Mouse (Mus musculus): ENCODE measurements at regions not wholly inside any gene's neighbourhood (a gene's known extent, or its start where the extent isn't known, plus 50 kb on each side); places are given as distances from the start of the nearest gene placed in this dataset.
"Not testable (repeated sequence)": the region's sequence is repeated elsewhere in the genome, so short reads cannot be mapped to it uniquely, and the experiment has no call there.

GRCm38 (mm10) chr4:131148042-131148747, 204.0 kb downstream of the Matn1 start:
- ATAC-seq (ENCODE audit: insufficient number of reproducible peaks, low FRiP score, low TSS enrichment) = peak; percentile 41; the same call in 1 of the 2 replicates

GRCm38 (mm10) chr4:131149466-131149865, 205.3 kb downstream of the Matn1 start:
- ATAC-seq (ENCODE audit: insufficient number of reproducible peaks, low FRiP score, low TSS enrichment) = no peak

- peak; percentile 66 for ATAC-seq (ENCODE audit: insufficient number of reproducible peaks, low FRiP score, low TSS enrichment)
Measured at GRCm38 (mm10) chr4:131159712-131160111, 215.5 kb downstream of the Matn1 start.

- 0 out of 2 replicates have a peak, but pooled peaks have one; percentile 13 for ATAC-seq (ENCODE audit: insufficient number of reproducible peaks, low FRiP score, low TSS enrichment)
Measured at GRCm38 (mm10) chr4:131160135-131160534, 215.9 kb downstream of the Matn1 start.

- ATAC-seq (ENCODE audit: insufficient number of reproducible peaks, low FRiP score, low TSS enrichment) = no peak
Measured at GRCm38 (mm10) chr4:131161501-131161900, 217.3 kb downstream of the Matn1 start.

- no peak for ATAC-seq (ENCODE audit: insufficient number of reproducible peaks, low FRiP score, low TSS enrichment)
Measured at GRCm38 (mm10) chr4:131163782-131164315, 219.7 kb downstream of the Matn1 start.

- ATAC-seq (ENCODE audit: insufficient number of reproducible peaks, low FRiP score, low TSS enrichment) = no peak; the same call in 1 of the 2 replicates
Measured at GRCm38 (mm10) chr4:131166574-131167270, 222.5 kb downstream of the Matn1 start.

GRCm38 (mm10) chr4:131167921-131168320, 223.7 kb downstream of the Matn1 start:
- ATAC-seq (ENCODE audit: insufficient number of reproducible peaks, low FRiP score, low TSS enrichment) = no peak

- ATAC-seq (ENCODE audit: insufficient number of reproducible peaks, low FRiP score, low TSS enrichment) = no peak
Measured at GRCm38 (mm10) chr4:131173783-131174460, 229.7 kb downstream of the Matn1 start.

GRCm38 (mm10) chr4:131176701-131177100, 232.5 kb downstream of the Matn1 start:
- ATAC-seq (ENCODE audit: insufficient number of reproducible peaks, low FRiP score, low TSS enrichment) = no peak

- ATAC-seq (ENCODE audit: insufficient number of reproducible peaks, low FRiP score, low TSS enrichment) = no peak
Measured at GRCm38 (mm10) chr4:131177889-131178288, 233.7 kb downstream of the Matn1 start.

GRCm38 (mm10) chr4:131178642-131179041, 234.5 kb downstream of the Matn1 start:
- not testable (repeated sequence) for ATAC-seq (ENCODE audit: insufficient number of reproducible peaks, low FRiP score, low TSS enrichment)

- ATAC-seq (ENCODE audit: insufficient number of reproducible peaks, low FRiP score, low TSS enrichment) = 0 out of 2 replicates have a peak, but pooled peaks have one; percentile 41
Measured at GRCm38 (mm10) chr4:131188066-131188465, 243.9 kb downstream of the Matn1 start.

- peak; percentile 49; the same call in 1 of the 2 replicates for ATAC-seq (ENCODE audit: insufficient number of reproducible peaks, low FRiP score, low TSS enrichment)
Measured at GRCm38 (mm10) chr4:131191106-131191880, 247.1 kb downstream of the Matn1 start.

GRCm38 (mm10) chr4:131193900-131194419, 249.8 kb downstream of the Matn1 start:
- no peak for ATAC-seq (ENCODE audit: insufficient number of reproducible peaks, low FRiP score, low TSS enrichment)

- no peak for ATAC-seq (ENCODE audit: insufficient number of reproducible peaks, low FRiP score, low TSS enrichment)
Measured at GRCm38 (mm10) chr4:131196147-131196546, 252.0 kb downstream of the Matn1 start.

GRCm38 (mm10) chr4:131203721-131204120, 259.5 kb downstream of the Matn1 start:
- no peak for ATAC-seq (ENCODE audit: insufficient number of reproducible peaks, low FRiP score, low TSS enrichment)

- ATAC-seq (ENCODE audit: insufficient number of reproducible peaks, low FRiP score, low TSS enrichment) = no peak
Measured at GRCm38 (mm10) chr4:131204722-131205121, 260.5 kb downstream of the Matn1 start.

- ATAC-seq (ENCODE audit: insufficient number of reproducible peaks, low FRiP score, low TSS enrichment) = peak; percentile 6; the same call in 1 of the 2 replicates
Measured at GRCm38 (mm10) chr4:131205127-131205526, 260.9 kb downstream of the Matn1 start.

GRCm38 (mm10) chr4:131205685-131206084, 261.5 kb downstream of the Matn1 start:
- ATAC-seq (ENCODE audit: insufficient number of reproducible peaks, low FRiP score, low TSS enrichment) = peak; percentile 86

All from cerebellum, adult (tissue).